Mouse (Mus musculus) lung, adult 2 months (tissue): Measurements from ENCODE around the gene Thada. TPM values are rescaled to one million over a fixed set of nuclear protein-coding genes. Genes with fewer than 3 reads are reported as not detected.

ENCODE experiments used
- DNase-seq: peaks from one replicate; pipeline ENCODE4 v3.0.0; 2022
- H3K4me1 ChIP-seq: fragments of 200-500 bp; 2 replicates; pipeline ENCODE4 v1.6.1; 2011; ENCODE audit warnings: low read length; ENCODE audit not compliant: control insufficient read depth, insufficient read depth
- H3K4me3 ChIP-seq: fragments of 200-500 bp; replicated peaks from 2 replicates; pipeline ENCODE3; 2011; ENCODE audit warnings: low read depth, mild to moderate bottlenecking, control low read depth, low read length; ENCODE audit errors: extremely low read depth
- CTCF ChIP-seq: fragments of 200-500 bp; IDR thresholded peaks from 2 replicates; pipeline ENCODE4 v1.5.1; 2011; ENCODE audit warnings: mild to moderate bottlenecking, low read length, control low read depth; ENCODE audit not compliant: insufficient read depth
- POLR2A ChIP-seq: fragments of 200-500 bp; IDR thresholded peaks from 2 replicates; pipeline ENCODE4 v1.6.1; 2011; ENCODE audit warnings: low read depth, mild to moderate bottlenecking, control low read depth, low read length, borderline replicate concordance; ENCODE audit errors: extremely low read depth
- WGBS: fragments of 180-500 bp; shearing (Covaris S2); methylation state at CpG from one replicate; pipeline ENCODE4 v1.1.7; 2018; 5-methylcytosine and 5-hydroxymethylcytosine counted together
- polyA plus RNA-seq: library from polyadenylated mRNA; depleted of rRNA; stranded (reverse); fragments of >200 nt; gene quantifications from 2 replicates; pipeline ENCODE4 v1.2.3, GENCODE M21; 2012

Gene Thada
- polyA plus RNA-seq, 1 experiment, result 12.8 TPM

GRCm38 (mm10) chr17:84156748-84157742, 309.0 kb downstream of the Thada start:
- WGBS, result 60% methylated on average over 19 of the region's 19 CpGs
- H3K4me3 ChIP-seq, result no peak overlapping the region
- TF ChIP-seq POLR2A, result no peak
- TF ChIP-seq CTCF, result no peak
- no peak for DNase-seq
- H3K4me1 ChIP-seq, result peaks cover 11% of the 10 kb centered on the region

GRCm38 (mm10) chr17:84156227-84156573, 309.8 kb downstream of the Thada start:
- 64% methylated on average over 13 of the region's 13 CpGs for WGBS

GRCm38 (mm10) chr17:84155516-84156226, 310.3 kb downstream of the Thada start:
- TF ChIP-seq POLR2A (no peak), CTCF (no peak)
- no peak for DNase-seq
- Histone ChIP-seq H3K4me3 (no peak overlapping the region), H3K4me1 (peaks cover 5% of the 10 kb centered on the region; the same call in 1 of the 2 replicates)
- 82% methylated on average over 8 of the region's 8 CpGs for WGBS

More at GRCm38 (mm10) chr17:84156227-84156573, 309.8 kb downstream of the Thada start:
- no peak overlapping the region for H3K4me3 ChIP-seq
- H3K4me1 ChIP-seq, result peaks cover 8% of the 10 kb centered on the region
- TF ChIP-seq POLR2A (no peak), CTCF (no peak)
- no peak for DNase-seq

GRCm38 (mm10) chr17:84155029-84155338, 311.0 kb downstream of the Thada start:
- WGBS, result 90% methylated on average over 6 of the region's 6 CpGs

GRCm38 (mm10) chr17:84154302-84155028, 311.5 kb downstream of the Thada start:
- DNase-seq, result no peak
- no peak for TF ChIP-seq CTCF
- TF ChIP-seq POLR2A, result no peak
- peaks cover 5% of the 10 kb centered on the region; the same call in 1 of the 2 replicates for H3K4me1 ChIP-seq
- H3K4me3 ChIP-seq, result no peak overlapping the region
- 87% methylated on average over 11 of the region's 11 CpGs for WGBS

More at GRCm38 (mm10) chr17:84155029-84155338, 311.0 kb downstream of the Thada start:
- no peak for DNase-seq
- Histone ChIP-seq H3K4me3 (no peak overlapping the region), H3K4me1 (peaks cover 5% of the 10 kb centered on the region; the same call in 1 of the 2 replicates)
- TF ChIP-seq POLR2A, result no peak
- no peak for TF ChIP-seq CTCF

GRCm38 (mm10) chr17:84152976-84153786, 312.8 kb downstream of the Thada start:
- Histone ChIP-seq H3K4me3 (no peak overlapping the region), H3K4me1 (peaks cover 14% of the 10 kb centered on the region)
- 86% methylated on average over 12 of the region's 12 CpGs for WGBS
- DNase-seq, result no peak
- TF ChIP-seq POLR2A, result no peak
- TF ChIP-seq CTCF, result no peak

- DNase-seq, result no peak
- H3K4me1 ChIP-seq, result peaks cover 16% of the 10 kb centered on the region
- TF ChIP-seq POLR2A (no peak), CTCF (no peak)
- no peak overlapping the region for H3K4me3 ChIP-seq
- WGBS, result 73% methylated on average over 6 of the region's 6 CpGs
These were observed 313.6 kb downstream of the Thada start for GRCm38 (mm10) chr17:84152206-84152975.

- H3K4me1 ChIP-seq, result peaks cover 14% of the 10 kb centered on the region
- 66% methylated on average over 6 of the region's 6 CpGs for WGBS
- H3K4me3 ChIP-seq, result no peak overlapping the region
- TF ChIP-seq CTCF, result no peak
- no peak for TF ChIP-seq POLR2A
- no peak for DNase-seq
These were observed 314.7 kb downstream of the Thada start for GRCm38 (mm10) chr17:84151306-84151705.

GRCm38 (mm10) chr17:84150291-84150690, 315.7 kb downstream of the Thada start:
- Histone ChIP-seq H3K4me3 (no peak overlapping the region), H3K4me1 (peaks cover 16% of the 10 kb centered on the region)
- no peak for DNase-seq
- 91% methylated on average over 8 of the region's 8 CpGs for WGBS
- TF ChIP-seq POLR2A, result no peak
- no peak for TF ChIP-seq CTCF
